Mouse (Mus musculus) gastrocnemius, adult 8-10 months (tissue): ENCODE results near the gene Dcaf12. TPM values are rescaled to one million over a fixed set of nuclear protein-coding genes. Genes with fewer than 3 reads are reported as not detected.

Source experiments
- DNase-seq, 2 experiments: peaks; one replicate each; pipeline ENCODE4 v3.0.0; 2022; ENCODE audit warnings: low spot score in 2 of 2
- total RNA-seq, 4 experiments: library from RNA; stranded (reverse); gene quantifications; 2 replicates each; pipeline ENCODE4 v1.2.4; 2022

Gene Dcaf12
- 10 to 100 TPM; 27.4 to 30.4 (median 28.7) TPM for total RNA-seq

GRCm38 (mm10) chr4:41314141-41315129, at the start of gene Dcaf12:
Gene Dcaf12, minus strand, starts transcription at chr4:41314889.
- peak; percentile 91 to 94 for DNase-seq

GRCm38 (mm10) chr4:41361059-41361458, 46.4 kb upstream of the Dcaf12 start:
- DNase-seq, result no peak

GRCm38 (mm10) chr4:41359358-41359757, 44.7 kb upstream of the Dcaf12 start:
- DNase-seq, result no peak

GRCm38 (mm10) chr4:41358669-41359068, 44.0 kb upstream of the Dcaf12 start:
- DNase-seq, result no peak

GRCm38 (mm10) chr4:41357154-41357553, 42.5 kb upstream of the Dcaf12 start:
- DNase-seq, result no peak

GRCm38 (mm10) chr4:41353265-41353664, 38.6 kb upstream of the Dcaf12 start:
- no peak for DNase-seq

- no peak for DNase-seq
Observed at GRCm38 (mm10) chr4:41352758-41353157, 38.1 kb upstream of the Dcaf12 start.

- peak in 1 of 2 experiments; percentile 13 for DNase-seq
Observed at GRCm38 (mm10) chr4:41349199-41349591, 34.5 kb upstream of the Dcaf12 start.

GRCm38 (mm10) chr4:41348584-41349198, 34.0 kb upstream of the Dcaf12 start, which contains the start of gene Ubap1:
Gene Ubap1, plus strand, starts transcription at chr4:41348996.
- DNase-seq, result peak; percentile 89 to 90

- DNase-seq, result no peak
Observed at GRCm38 (mm10) chr4:41347839-41348238, 33.1 kb upstream of the Dcaf12 start.

- DNase-seq, result peak in 1 of 2 experiments; percentile 7
Observed at GRCm38 (mm10) chr4:41346011-41346410, 31.3 kb upstream of the Dcaf12 start.

GRCm38 (mm10) chr4:41340912-41341550, 26.3 kb upstream of the Dcaf12 start:
- DNase-seq, result no peak

GRCm38 (mm10) chr4:41336546-41336945, 21.9 kb upstream of the Dcaf12 start:
- DNase-seq, result no peak

- DNase-seq, result no peak
Observed at GRCm38 (mm10) chr4:41331698-41332421, 17.2 kb upstream of the Dcaf12 start.

- DNase-seq, result no peak
Observed at GRCm38 (mm10) chr4:41331085-41331484, 16.4 kb upstream of the Dcaf12 start.

- DNase-seq, result no peak
Observed at GRCm38 (mm10) chr4:41329481-41329880, 14.8 kb upstream of the Dcaf12 start.

GRCm38 (mm10) chr4:41326876-41327275, 12.2 kb upstream of the Dcaf12 start:
- DNase-seq, result no peak

- DNase-seq, result no peak
Observed at GRCm38 (mm10) chr4:41320971-41321370, 6.3 kb upstream of the Dcaf12 start.

GRCm38 (mm10) chr4:41318267-41318666, 3.6 kb upstream of the Dcaf12 start:
- DNase-seq, result no peak

GRCm38 (mm10) chr4:41315173-41315572, 484 bp upstream of the Dcaf12 start:
- DNase-seq, result no peak

- no peak for DNase-seq
Observed at GRCm38 (mm10) chr4:41313722-41314121, 967 bp downstream of the Dcaf12 start.
